Mouse (Mus musculus): ENCODE measurements around the gene Gpatch2. TPM values are rescaled to one million over a fixed set of nuclear protein-coding genes. Genes with fewer than 3 reads are reported as not detected.

The Gpatch2 gene
- total RNA-seq, 2 experiments from 2014 or later = 9.5 to 10.4 TPM

- DNase-seq = no peak
- intact Hi-C loops (cut with DNase I) = no loop called here
Observed at GRCm38 (mm10) chr1:187295711-187296110, 80.4 kb downstream of the Gpatch2 start.

GRCm38 (mm10) chr1:187299236-187299635 is 83.9 kb downstream of the Gpatch2 start:
- no peak for DNase-seq
- intact Hi-C loops (cut with DNase I) = no loop called here

- intact Hi-C loops (cut with DNase I) = no loop called here
- DNase-seq = no peak
Observed at GRCm38 (mm10) chr1:187300626-187301025, 85.3 kb downstream of the Gpatch2 start.

GRCm38 (mm10) chr1:187303221-187303620 is 87.9 kb downstream of the Gpatch2 start:
- DNase-seq = no peak
- intact Hi-C loops (cut with DNase I) = no loop called here

GRCm38 (mm10) chr1:187307335-187307734 is 92.0 kb downstream of the Gpatch2 start:
- intact Hi-C loops (cut with DNase I) = no loop called here
- DNase-seq = no peak

GRCm38 (mm10) chr1:187308523-187308922 is 93.2 kb downstream of the Gpatch2 start:
- no peak for DNase-seq
- intact Hi-C loops (cut with DNase I) = no loop called here

GRCm38 (mm10) chr1:187311122-187311521 is 95.8 kb downstream of the Gpatch2 start:
- no peak for DNase-seq
- intact Hi-C loops (cut with DNase I) = loop anchor here (5.0 kb wide), 1 partner anchor 69 kb away; no protein-coding TSS in a partner anchor

GRCm38 (mm10) chr1:187313323-187313722 is 98.0 kb downstream of the Gpatch2 start:
- intact Hi-C loops (cut with DNase I) = loop anchor here (5.0 kb wide), 1 partner anchor 71 kb away; no protein-coding TSS in a partner anchor
- DNase-seq = no peak

- intact Hi-C loops (cut with DNase I) = loop anchor here (5.0 kb wide), 1 partner anchor 71 kb away; no protein-coding TSS in a partner anchor
Observed at GRCm38 (mm10) chr1:187313763-187314162, 98.5 kb downstream of the Gpatch2 start.

GRCm38 (mm10) chr1:187314516-187314915 is 99.2 kb downstream of the Gpatch2 start:
- intact Hi-C loops (cut with DNase I) = loop anchor here (5.0 kb wide), 1 partner anchor 72 kb away; no protein-coding TSS in a partner anchor
- no peak for DNase-seq

More at GRCm38 (mm10) chr1:187313763-187314162, 98.5 kb downstream of the Gpatch2 start:
- no peak for DNase-seq

- intact Hi-C loops (cut with DNase I) = no loop called here
- DNase-seq = no peak
Observed at GRCm38 (mm10) chr1:187315821-187316220, 100.5 kb downstream of the Gpatch2 start.

GRCm38 (mm10) chr1:187316555-187316954 is 101.2 kb downstream of the Gpatch2 start:
- intact Hi-C loops (cut with DNase I) = no loop called here
- no peak for DNase-seq

GRCm38 (mm10) chr1:187321814-187322213 is 106.5 kb downstream of the Gpatch2 start:
- intact Hi-C loops (cut with DNase I) = no loop called here
- DNase-seq = no peak

- intact Hi-C loops (cut with DNase I) = no loop called here
Observed at GRCm38 (mm10) chr1:187322505-187323208, 107.3 kb downstream of the Gpatch2 start.

GRCm38 (mm10) chr1:187323209-187323589 is 107.9 kb downstream of the Gpatch2 start:
- no peak for DNase-seq
- intact Hi-C loops (cut with DNase I) = no loop called here

More at GRCm38 (mm10) chr1:187322505-187323208, 107.3 kb downstream of the Gpatch2 start:
- no peak for DNase-seq

- intact Hi-C loops (cut with DNase I) = no loop called here
- DNase-seq = no peak
Observed at GRCm38 (mm10) chr1:187342551-187342950, 127.2 kb downstream of the Gpatch2 start.

- DNase-seq = no peak
- intact Hi-C loops (cut with DNase I) = no loop called here
Observed at GRCm38 (mm10) chr1:187345156-187345555, 129.8 kb downstream of the Gpatch2 start.

GRCm38 (mm10) chr1:187346923-187347322 is 131.6 kb downstream of the Gpatch2 start:
- intact Hi-C loops (cut with DNase I) = no loop called here
- no peak for DNase-seq

- intact Hi-C loops (cut with DNase I) = no loop called here
- DNase-seq = no peak
Observed at GRCm38 (mm10) chr1:187347606-187348005, 132.3 kb downstream of the Gpatch2 start.

GRCm38 (mm10) chr1:187348053-187348820 is 132.9 kb downstream of the Gpatch2 start:
- no peak for DNase-seq
- intact Hi-C loops (cut with DNase I) = no loop called here

GRCm38 (mm10) chr1:187348859-187349258 is 133.6 kb downstream of the Gpatch2 start:
- DNase-seq = no peak
- intact Hi-C loops (cut with DNase I) = no loop called here

- no peak for DNase-seq
- intact Hi-C loops (cut with DNase I) = no loop called here
Observed at GRCm38 (mm10) chr1:187356169-187356568, 140.9 kb downstream of the Gpatch2 start.
